Mouse (Mus musculus) lung, embryonic 15.5 days (tissue): ENCODE data around the gene Rbm4b. TPM values are rescaled to one million over a fixed set of nuclear protein-coding genes. Genes with fewer than 3 reads are reported as not detected.
"Not testable (repeated sequence)": the region's sequence is repeated elsewhere in the genome, so short reads cannot be mapped to it uniquely, and the experiment has no call there.

Source experiments
- ATAC-seq: fragments of 200-750 bp; cut with Nextera tagmentation; 2 replicates; pipeline ENCODE4 v1.8.0; 2017; ENCODE audit warnings: moderate number of reproducible peaks, borderline replicate concordance; ENCODE audit not compliant: low FRiP score, low TSS enrichment; ENCODE audit errors: extremely low read depth
- H3K27ac ChIP-seq: fragments of 300-500 bp; sonication (generic); 2 replicates; pipeline ENCODE4 v1.5.1; 2015; ENCODE audit warnings: moderate library complexity, mild to moderate bottlenecking, inconsistent platforms
- H3K27me3 ChIP-seq: fragments of 300-500 bp; sonication (generic); 2 replicates; pipeline ENCODE4 v1.6.1; 2015; ENCODE audit warnings: inconsistent platforms
- H3K36me3 ChIP-seq: fragments of 300-500 bp; sonication (generic); 2 replicates; pipeline ENCODE4 v1.6.1; 2015; ENCODE audit warnings: inconsistent platforms
- H3K4me1 ChIP-seq: fragments of 300-500 bp; sonication (generic); 2 replicates; pipeline ENCODE4 v1.6.1; 2015; ENCODE audit warnings: inconsistent platforms
- H3K4me2 ChIP-seq: fragments of 300-500 bp; sonication (generic); 2 replicates; pipeline ENCODE4 v1.6.1; 2015; ENCODE audit warnings: inconsistent platforms, mild to moderate bottlenecking, moderate library complexity
- H3K4me3 ChIP-seq: fragments of 300-500 bp; sonication (generic); 2 replicates; pipeline ENCODE4 v1.5.1; 2015; ENCODE audit warnings: mild to moderate bottlenecking, inconsistent platforms
- H3K9ac ChIP-seq: fragments of 300-500 bp; sonication (generic); 2 replicates; pipeline ENCODE4 v1.6.1; 2015; ENCODE audit warnings: inconsistent platforms
- H3K9me3 ChIP-seq: fragments of 300-500 bp; sonication (generic); 2 replicates; pipeline ENCODE4 v1.6.1; 2016; ENCODE audit warnings: inconsistent platforms
- WGBS: fragments of 180-500 bp; shearing (Covaris S2); methylation state at CpG from one replicate; pipeline ENCODE4 v1.1.7; 2015; 5-methylcytosine and 5-hydroxymethylcytosine counted together
- polyA plus RNA-seq: library from polyadenylated mRNA; unstranded; fragments of >200 nt; fragmentation: Nextera tagmentation; extraction: Ambion mirVana; gene quantifications from 2 replicates; pipeline ENCODE4 v1.2.1, GENCODE M21; 2015

Gene Rbm4b
- polyA plus RNA-seq, 1 experiment from 2014 or later: 62.7 TPM

DNA sequence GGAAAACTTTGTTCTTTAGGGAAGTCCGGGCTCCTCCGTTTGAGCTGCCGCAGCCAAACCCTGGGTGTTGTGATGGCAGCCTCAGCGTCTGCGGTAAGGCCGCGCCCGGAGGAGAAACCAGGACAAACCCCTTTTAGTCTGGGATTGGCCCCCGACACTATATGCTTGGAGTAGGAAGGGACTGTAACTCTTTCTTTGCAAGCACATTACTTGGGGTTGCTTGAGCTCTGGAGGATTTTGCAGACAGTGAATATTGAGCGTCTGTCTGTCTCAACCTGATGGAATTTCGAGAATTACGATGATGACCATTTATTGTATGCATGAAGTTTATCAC is 55.6 kb downstream of the Rbm4b start:
- ATAC-seq: peak; percentile 46
- Histone ChIP-seq H3K36me3 (no peaks in the 10 kb centered on the region; the same call in 1 of the 2 replicates), H3K27me3 (no peaks in the 10 kb centered on the region), H3K27ac (peak overlapping the region; percentile 95), H3K4me3 (peak overlapping the region; percentile 72), H3K9ac (peak overlapping the region; percentile 83), H3K4me2 (peak overlapping the region; percentile 73), H3K4me1 (peaks cover 15% of the 10 kb centered on the region), H3K9me3 (no peaks in the 10 kb centered on the region)
- WGBS: 4% methylated on average over 12 of the region's 12 CpGs

DNA sequence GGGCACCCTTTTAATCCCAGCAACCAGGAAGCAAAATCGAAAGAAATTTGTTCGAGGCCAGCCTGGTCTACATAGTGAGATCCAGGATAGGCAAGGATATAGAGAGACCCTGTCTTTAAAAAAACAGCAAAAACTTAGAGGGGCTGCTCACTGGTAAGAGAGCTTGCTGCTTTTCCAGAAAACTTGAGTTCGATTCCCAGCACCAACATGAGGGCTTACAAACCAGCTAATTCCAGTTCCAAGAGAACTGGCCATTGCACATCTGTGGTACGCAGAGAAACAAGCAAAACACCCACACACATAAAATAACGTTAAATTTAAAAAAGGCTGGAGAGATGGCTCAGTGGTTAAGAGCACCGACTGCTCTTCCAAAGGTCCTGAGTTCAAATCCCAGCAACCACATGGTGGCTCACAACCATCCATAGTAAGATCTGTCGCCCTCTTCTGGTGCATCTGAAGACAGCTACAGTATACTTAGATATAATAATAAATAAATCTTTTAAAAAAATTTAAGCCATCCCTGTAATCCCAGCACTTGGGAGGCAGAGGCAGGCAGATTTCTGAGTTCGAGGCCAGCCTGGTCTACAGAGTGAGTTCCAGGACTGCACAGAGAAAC is 56.1 kb downstream of the Rbm4b start:
- 69% methylated on average over 8 of the region's 8 CpGs for WGBS
- H3K36me3 ChIP-seq, ATAC-seq, H3K27me3 ChIP-seq, H3K9me3 ChIP-seq: not testable (repeated sequence)
- peak overlapping the region; percentile 73 for H3K4me2 ChIP-seq
- H3K4me1 ChIP-seq: peaks cover 15% of the 10 kb centered on the region
- peak overlapping the region; percentile 95 for H3K27ac ChIP-seq
- peak overlapping the region; percentile 83 for H3K9ac ChIP-seq
- H3K4me3 ChIP-seq: peak overlapping the region; percentile 72

DNA sequence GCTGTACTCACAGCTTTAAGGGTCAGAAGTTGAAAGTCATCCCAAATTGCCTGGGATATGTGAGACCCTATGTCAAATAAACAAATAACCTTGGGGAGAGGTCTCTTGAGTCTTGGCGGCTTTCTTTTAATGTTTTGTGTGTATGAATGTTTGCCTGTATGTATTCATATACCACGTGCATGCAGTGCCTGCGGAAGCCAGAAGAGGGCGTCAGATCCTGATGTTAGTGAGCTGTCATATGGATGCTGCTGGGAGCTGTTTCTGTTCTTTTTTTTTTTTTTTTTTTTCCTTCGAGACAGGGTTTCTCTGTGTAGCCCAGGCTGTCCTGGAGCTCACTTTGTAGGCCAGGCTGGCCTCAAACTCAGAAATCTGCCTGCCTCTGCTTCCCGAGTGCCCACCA is 56.7 kb downstream of the Rbm4b start:
- ATAC-seq: no peak
- Histone ChIP-seq H3K4me1 (peaks cover 15% of the 10 kb centered on the region), H3K9me3 (no peaks in the 10 kb centered on the region), H3K36me3 (no peaks in the 10 kb centered on the region), H3K27me3 (no peaks in the 10 kb centered on the region), H3K4me3 (no peak overlapping the region), H3K4me2 (no peak overlapping the region), H3K27ac (no peak overlapping the region), H3K9ac (no peak overlapping the region)
- WGBS: 86% methylated on average over 6 of the region's 6 CpGs

Other genes starting within 250 kb of the Rbm4b start
- gene Pcx, start 246.0 kb upstream of the Rbm4b start, polyA plus RNA-seq: 17.7 and 18.5 TPM in 2 replicates
- 6.5 and 6.8 TPM in 2 replicates for gene Lrfn4, start 140.8 kb upstream of the Rbm4b start, polyA plus RNA-seq
- gene Rce1, start 130.9 kb upstream of the Rbm4b start, polyA plus RNA-seq: 73.5 and 74.4 TPM in 2 replicates
- gene Gm960, start 57.8 kb upstream of the Rbm4b start, polyA plus RNA-seq: 2.2 and 3.1 TPM in 2 replicates
- gene Sptbn2, start 45.3 kb upstream of the Rbm4b start, polyA plus RNA-seq: 1.1 and 1.4 TPM in 2 replicates
- gene Rbm4, start 37.4 kb downstream of the Rbm4b start, polyA plus RNA-seq: 57.6 and 64.1 TPM in 2 replicates
- 21.3 and 32.8 TPM in 2 replicates for gene Gm21992, start 55.1 kb downstream of the Rbm4b start, polyA plus RNA-seq
- 91.3 and 95.3 TPM in 2 replicates for gene Rbm14, start 55.1 kb downstream of the Rbm4b start, polyA plus RNA-seq
- 51.2 and 53.3 TPM in 2 replicates for gene Ccs, start 82.8 kb downstream of the Rbm4b start, polyA plus RNA-seq
- 0.20 and 0.33 TPM in 2 replicates for gene Ccdc87, start 82.9 kb downstream of the Rbm4b start, polyA plus RNA-seq
- gene Ctsf, start 98.6 kb downstream of the Rbm4b start, polyA plus RNA-seq: 21.8 and 25.3 TPM in 2 replicates
- gene Actn3, start 121.4 kb downstream of the Rbm4b start, polyA plus RNA-seq: 1.6 and 3.6 TPM in 2 replicates
- 10.0 and 10.6 TPM in 2 replicates for gene Zdhhc24, start 122.2 kb downstream of the Rbm4b start, polyA plus RNA-seq
- gene Bbs1, start 150.1 kb downstream of the Rbm4b start, polyA plus RNA-seq: 5.7 and 6.3 TPM in 2 replicates
- 94.4 and 104 TPM in 2 replicates for gene Dpp3, start 171.8 kb downstream of the Rbm4b start, polyA plus RNA-seq
- 1.5 and 2.0 TPM in 2 replicates for gene Peli3, start 186.6 kb downstream of the Rbm4b start, polyA plus RNA-seq
- 99.4 and 101 TPM in 2 replicates for gene Mrpl11, start 205.7 kb downstream of the Rbm4b start, polyA plus RNA-seq
- 0.06 and 0.13 TPM in 2 replicates for gene Npas4, start 233.8 kb downstream of the Rbm4b start, polyA plus RNA-seq